17 mouse cellular contexts compared by ENCODE assay signal in genomic region chr10:109598604-109599003, GRCm38 (mm10).
A peak's percentile ranks its signal among the peaks of the same experiment; 100 is the strongest.
DNase-seq lines count a peak whose midpoint lies in the region; ATAC-seq lines count a peak whose summit lies in the region.
"Had no signal": no experiment of that assay in that cellular context is flagged by ENCODE, and none has a peak within 500 bp of the region (broad histone marks: within the 10 kb centered on the region; RNA-seq: fewer than 3 reads in every experiment).

No protein-coding gene starts in this region.

- intact Hi-C loops in left cerebral cortex, postnatal 36 days (cut with DNase I) = no loop called here

- no peak for DNase-seq in frontal cortex, postnatal 25 days (ENCODE audit: low spot score in 2 of 2)
- DNase-seq in left cerebral cortex, adult 11 months (ENCODE audit: low spot score) = peak; percentile 57
- DNase-seq in left cerebral cortex, postnatal 36 days (ENCODE audit: low spot score in 2 of 2) = no peak
- peak; percentile 22 for DNase-seq in R1 (ENCODE audit: low read depth, low spot score)
- DNase-seq in brain, embryonic 18.5 days (ENCODE audit: low read depth, low spot score) = peak; percentile 50
- no peak for DNase-seq in B cell, adult 2 months
- DNase-seq in gastrocnemius, postnatal 10 days = no peak
- DNase-seq: adrenal gland, adult 8-10 months; cerebellum, adult 9-10 months; kidney, adult 11 months; kidney, postnatal 4 days; liver, postnatal 0 days; thymus, adult 2 months; thymus, postnatal 4 days had no signal

- ATAC-seq in frontal cortex, adult (ENCODE audit: low TSS enrichment) = peak; percentile 65
- ATAC-seq: liver, postnatal 0 days; lung, postnatal 0 days; Patski had no signal

Comparison
In these comparisons a context has a peak if more than half of its experiments do, and no peak if none do; other contexts are left out.
1. DNase-seq: peak in left cerebral cortex, adult 11 months (single experiment), R1 (single experiment) and brain, embryonic 18.5 days (single experiment); none in frontal cortex, postnatal 25 days (0 of 2), left cerebral cortex, postnatal 36 days (0 of 2), B cell, adult 2 months (0 of 2) and gastrocnemius, postnatal 10 days (single experiment).